Mouse (Mus musculus): Measurements from ENCODE around the gene Ube2c. TPM values are rescaled to one million over a fixed set of nuclear protein-coding genes. Genes with fewer than 3 reads are reported as not detected.

Gene Ube2c
- total RNA-seq (2015; ENCODE audit: low replicate concordance) (268 and 318 TPM in 2 replicates), total RNA-seq (2017; ENCODE audit: low replicate concordance) (123 and 215 TPM in 2 replicates)

DNA sequence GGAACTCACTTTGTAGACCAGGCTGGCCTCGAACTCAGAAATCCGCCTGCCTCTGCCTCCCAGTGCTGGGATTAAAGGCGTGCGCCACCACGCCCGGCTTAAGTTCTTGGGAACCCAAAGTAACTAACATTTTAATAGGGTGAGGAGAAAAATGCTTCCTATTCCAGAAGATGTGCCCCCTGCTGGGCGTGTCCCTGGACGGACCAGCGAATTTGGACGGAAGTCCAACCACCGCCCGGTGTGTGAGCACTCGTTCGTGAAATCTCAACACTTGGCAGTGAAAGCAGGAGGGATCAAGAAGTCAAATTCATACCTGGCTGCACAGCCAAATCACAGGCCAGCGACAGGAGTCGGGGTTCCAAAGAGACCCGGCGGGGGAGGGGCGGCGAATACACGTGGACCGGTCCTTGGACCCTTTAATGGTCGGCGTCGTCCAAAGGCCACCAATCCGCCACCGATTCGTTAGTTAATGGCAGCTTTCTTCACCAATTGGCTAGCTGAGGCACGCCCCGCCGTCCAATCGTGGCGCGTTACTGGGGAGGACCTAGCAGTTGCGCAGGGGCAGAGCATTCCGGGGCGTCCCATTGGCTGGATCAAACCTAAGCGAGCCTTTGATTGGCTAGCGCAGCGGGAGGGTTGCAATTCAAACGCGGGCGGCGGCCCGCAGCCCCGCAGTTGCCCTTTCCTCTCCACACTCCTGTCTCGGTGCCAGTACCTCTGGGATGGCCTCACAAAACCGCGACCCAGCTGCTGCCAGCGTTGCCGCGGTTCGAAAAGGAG, at the start of gene Ube2c:
Gene Ube2c, plus strand, starts transcription at position 641 of the 780 bp plus-strand sequence.
- ATAC-seq (replicated peaks; ENCODE audit: low FRiP score, poor library complexity, severe bottlenecking), result peak; percentile 86

DNA sequence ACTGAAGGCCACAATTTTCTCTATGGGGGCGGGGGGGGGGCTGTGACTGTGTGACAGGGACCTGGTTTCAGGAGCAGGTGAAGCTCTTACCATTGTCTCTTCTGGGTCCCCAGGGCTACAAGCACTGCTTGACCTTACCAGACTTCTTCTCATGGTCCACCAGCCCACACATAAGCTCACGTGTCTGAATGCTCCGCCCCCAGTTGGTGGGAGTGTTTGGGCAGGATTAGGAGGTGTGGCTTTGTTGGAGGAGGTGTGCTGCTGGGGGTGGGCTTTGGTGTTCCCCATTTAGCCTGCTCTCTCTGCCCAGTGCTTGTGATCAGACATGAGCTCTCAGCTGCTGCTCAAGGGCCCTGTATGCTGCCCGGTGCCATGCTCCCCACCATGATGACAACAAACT, 46.4 kb upstream of the Ube2c start:
- ATAC-seq (replicated peaks; ENCODE audit: low FRiP score, poor library complexity, severe bottlenecking), result no peak

DNA sequence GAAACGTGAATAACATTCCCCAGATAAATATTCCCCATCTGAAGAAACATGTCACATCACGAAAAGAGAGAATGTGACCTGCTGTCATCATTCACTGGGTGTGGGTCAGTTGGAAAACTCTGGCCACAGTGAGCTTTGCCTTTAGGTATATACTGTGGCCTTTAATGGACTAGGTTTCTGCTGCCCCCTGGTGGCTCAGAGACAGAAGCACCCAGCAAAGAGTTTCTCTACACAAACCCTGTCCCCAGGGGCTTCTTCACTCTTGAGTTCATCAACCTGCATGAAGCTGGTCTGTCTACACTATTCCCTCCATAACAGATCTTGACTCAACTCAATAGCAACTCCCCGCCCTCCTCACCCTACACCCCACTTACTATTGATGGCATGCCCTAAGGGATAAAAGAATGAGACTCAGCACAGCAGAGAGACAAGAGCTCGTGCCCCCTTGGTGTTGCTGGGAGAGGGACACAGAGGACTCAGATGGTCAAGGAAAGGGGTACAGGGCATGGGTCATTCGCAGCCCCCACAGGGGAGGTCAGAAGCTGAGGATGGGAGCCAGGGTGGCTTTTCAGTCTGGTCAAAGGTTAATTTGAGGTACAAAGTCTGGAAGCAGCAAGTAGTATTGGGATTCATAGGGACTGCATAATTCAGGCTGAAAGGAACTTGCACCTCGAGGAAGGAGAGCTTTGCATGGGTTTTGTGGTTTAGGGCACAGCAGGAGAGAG, 43.6 kb upstream of the Ube2c start:
- peak; percentile 92 for ATAC-seq (replicated peaks; ENCODE audit: low FRiP score, poor library complexity, severe bottlenecking)

DNA sequence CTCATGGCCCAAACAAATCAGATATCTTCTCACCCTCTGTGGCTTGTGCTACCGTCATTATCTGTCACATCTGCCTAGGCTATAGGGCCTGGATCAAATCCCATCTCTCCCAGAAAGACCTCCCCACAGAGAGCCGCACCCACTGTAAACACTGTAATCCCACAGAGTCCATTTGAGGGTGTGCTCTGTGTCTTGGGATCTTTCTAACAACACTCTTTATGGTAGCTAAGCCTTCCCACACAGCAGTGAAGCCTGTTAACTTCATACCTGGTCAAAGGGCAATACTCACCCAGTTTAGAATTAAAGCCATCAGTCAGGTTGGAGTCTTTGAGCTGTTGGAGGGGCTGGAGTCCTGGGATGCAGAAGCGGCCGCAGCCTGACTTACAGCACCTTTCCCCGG, 38.0 kb upstream of the Ube2c start:
- ATAC-seq (replicated peaks; ENCODE audit: low FRiP score, poor library complexity, severe bottlenecking), result no peak

DNA sequence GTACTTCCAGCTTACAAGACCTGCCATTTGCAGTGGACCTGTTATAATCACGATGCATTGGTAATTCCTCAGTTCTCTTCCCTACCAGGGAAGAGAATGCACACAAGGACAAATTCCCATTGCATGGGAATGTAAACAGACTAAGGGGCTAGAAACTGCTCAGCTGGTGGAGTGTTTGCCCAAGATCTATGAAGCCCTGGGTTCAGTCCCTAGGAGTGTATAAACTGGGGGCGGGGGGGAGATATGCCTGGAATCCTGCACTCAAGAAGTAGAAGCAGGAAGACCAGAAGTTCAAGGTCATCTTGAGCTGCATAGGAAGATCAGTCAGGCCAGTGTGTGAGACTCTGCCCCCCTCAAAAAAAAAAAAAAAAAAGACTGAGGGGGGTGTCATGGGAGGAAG, 36.4 kb upstream of the Ube2c start:
- ATAC-seq (replicated peaks; ENCODE audit: low FRiP score, poor library complexity, severe bottlenecking), result no peak

DNA sequence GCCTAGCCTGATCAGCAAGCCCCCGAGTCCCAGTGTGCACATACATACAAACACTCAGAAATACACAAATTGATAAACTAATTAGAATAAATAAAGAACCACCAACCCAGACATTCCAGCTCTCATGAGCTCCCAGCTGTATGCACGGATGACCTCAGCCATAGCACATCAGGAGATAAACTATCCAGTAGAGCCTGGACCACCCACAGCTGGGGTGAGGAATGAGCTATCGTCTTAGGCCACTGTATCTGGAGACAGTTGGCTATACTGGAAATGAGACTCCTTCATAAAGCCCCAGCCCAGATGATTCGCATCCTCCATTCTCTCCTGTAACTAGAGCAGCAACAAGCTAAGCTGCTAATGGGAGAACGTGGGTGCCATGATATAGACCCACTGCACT, 34.9 kb upstream of the Ube2c start:
- ATAC-seq (replicated peaks; ENCODE audit: low FRiP score, poor library complexity, severe bottlenecking), result no peak

DNA sequence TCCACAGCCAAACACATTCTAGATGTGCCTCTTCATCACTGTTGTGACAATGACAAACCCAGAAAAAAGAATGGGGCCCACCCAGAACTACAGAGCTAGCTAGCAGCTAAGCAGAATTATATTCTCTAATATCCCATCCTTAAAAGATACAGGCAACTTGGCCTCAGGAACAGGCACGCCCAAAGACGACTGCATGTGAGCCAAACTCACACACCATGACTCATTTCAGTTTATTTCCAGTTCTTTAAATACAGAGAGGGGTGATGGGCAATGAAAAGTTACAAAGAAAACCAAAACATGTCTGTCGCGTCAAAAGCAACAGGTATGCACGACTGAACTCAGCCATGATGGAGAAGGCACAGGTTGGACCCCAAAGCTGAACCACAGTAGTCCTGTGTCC, 34.3 kb upstream of the Ube2c start:
- no peak for ATAC-seq (replicated peaks; ENCODE audit: low FRiP score, poor library complexity, severe bottlenecking)

DNA sequence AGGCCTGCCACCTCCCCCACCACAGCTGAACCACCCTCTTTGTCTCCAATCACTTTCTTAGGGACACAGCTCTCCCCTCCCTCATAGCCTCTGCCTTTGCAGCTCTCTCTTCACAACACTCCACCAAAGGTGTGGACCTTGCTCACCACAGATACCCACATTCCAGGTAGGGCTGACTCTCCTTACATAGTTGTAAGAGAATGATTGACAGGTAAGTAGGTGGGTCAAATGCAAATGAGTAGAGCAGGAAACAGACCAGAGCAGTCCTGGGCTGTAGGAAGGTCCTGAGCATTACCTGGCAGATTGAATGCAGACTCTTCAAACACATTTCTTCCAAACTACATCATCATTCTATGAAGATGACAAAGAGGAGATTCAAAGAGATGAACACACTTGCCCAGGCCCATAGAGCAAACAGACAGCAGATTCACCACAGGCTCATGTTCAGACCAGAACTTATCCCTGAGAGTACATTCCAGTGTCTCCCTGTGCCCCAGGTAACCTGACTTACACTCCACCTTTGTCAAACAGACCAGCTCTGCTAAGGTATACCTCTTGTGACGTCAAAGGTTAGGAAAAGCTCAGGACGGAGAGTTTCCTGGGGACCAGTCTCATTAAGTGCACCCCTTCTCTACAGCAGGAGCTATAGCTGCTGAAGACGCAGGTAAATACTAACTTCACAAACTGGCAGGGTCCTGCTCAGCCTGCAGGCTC, 32.2 kb upstream of the Ube2c start:
- ATAC-seq (replicated peaks; ENCODE audit: low FRiP score, poor library complexity, severe bottlenecking), result no peak

DNA sequence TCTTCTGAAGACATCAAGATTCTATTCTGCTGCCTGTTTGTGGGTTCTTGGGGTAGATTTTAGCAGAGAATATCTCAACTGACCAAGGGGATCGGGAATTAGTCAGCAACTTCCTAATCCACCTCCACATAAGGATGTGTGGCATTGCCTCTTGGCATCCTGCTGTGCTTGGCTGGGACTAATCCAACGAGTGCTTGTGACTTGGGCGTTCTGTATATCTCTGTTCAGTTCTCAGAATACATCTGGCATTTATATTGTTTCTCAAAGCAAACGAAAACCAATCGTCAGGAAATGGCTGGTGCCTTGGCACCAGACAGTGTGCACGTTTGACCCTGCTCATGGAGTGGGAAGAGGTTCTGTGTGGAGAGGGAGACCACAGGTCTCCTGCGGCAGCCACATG, 29.8 kb upstream of the Ube2c start:
- no peak for ATAC-seq (replicated peaks; ENCODE audit: low FRiP score, poor library complexity, severe bottlenecking)

DNA sequence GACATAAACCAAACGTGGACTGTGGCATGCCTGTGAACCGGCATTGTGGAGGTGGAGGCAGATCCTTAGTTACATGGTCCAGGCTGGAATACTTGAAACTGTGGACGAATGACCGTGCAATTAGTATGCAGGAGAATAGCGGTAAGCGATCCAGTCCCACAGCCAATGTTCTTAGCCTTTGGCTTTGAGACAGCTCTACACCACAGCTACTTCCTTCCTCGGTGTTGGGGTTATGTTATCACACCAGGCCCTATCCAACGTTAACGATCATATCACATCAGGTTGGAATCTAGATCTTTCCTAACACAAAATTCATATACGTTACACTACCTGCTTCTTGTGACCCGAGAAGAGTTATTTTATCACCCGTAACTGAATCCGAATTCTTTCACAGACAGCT, 24.7 kb upstream of the Ube2c start:
- no peak for ATAC-seq (replicated peaks; ENCODE audit: low FRiP score, poor library complexity, severe bottlenecking)

DNA sequence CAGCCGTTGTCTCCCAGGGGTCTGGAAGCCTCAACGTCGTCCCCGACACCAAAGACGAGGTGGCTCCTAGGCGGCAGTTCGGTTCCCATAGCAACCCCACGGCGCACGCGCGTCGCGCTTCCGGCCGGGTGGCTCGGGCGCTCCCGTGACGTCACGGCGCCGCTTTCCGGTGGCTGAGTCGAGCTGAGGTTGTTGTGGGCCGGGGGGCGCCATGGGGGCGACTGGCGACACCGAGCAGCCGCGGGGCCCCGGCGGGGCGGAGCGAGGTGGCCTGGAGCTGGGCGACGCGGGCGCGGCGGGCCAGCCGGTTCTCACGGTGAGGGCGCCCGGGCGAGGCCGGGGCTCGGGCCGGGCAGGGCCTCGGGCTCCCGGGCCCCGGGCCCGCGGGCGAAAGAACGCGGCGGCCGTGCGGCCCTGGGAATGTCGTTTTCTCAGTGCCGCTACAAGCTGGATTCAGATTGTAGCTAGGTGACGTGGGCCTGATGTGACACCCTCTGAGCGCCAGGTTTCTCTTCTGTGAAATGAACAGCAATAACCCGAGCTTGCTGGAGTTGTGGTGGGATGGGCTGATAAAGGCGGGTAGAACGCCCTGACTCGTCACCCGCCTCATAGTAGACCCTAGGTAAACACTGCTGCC, 23.7 kb upstream of the Ube2c start, which contains the start of the genes Wfdc3 and Dnttip1:
Gene Wfdc3, minus strand, starts transcription at position 89 of the 637 bp plus-strand sequence.
Gene Dnttip1, plus strand, starts transcription at position 141 of the 637 bp plus-strand sequence.
- ATAC-seq (replicated peaks; ENCODE audit: low FRiP score, poor library complexity, severe bottlenecking), result peak; percentile 76

DNA sequence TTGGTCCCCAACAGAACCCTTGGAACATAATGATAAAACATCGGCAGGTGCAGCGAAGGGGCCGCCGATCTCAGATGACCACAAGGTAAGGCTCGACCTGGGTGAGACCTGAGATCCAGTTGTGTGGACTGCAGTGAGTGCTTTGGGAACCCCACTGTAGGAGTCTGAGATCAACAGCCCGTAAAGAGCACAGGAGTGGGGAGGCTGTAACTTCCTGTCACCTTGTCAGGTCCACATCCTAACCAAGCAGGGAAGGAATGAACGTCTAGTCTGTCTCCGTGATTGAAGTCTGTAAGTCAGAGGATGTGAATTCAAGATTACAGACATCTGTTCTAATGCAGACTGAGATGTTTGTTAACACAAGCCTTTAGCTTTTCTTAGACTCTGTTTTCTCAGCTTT, 23.0 kb upstream of the Ube2c start:
- ATAC-seq (replicated peaks; ENCODE audit: low FRiP score, poor library complexity, severe bottlenecking), result peak; percentile 51

DNA sequence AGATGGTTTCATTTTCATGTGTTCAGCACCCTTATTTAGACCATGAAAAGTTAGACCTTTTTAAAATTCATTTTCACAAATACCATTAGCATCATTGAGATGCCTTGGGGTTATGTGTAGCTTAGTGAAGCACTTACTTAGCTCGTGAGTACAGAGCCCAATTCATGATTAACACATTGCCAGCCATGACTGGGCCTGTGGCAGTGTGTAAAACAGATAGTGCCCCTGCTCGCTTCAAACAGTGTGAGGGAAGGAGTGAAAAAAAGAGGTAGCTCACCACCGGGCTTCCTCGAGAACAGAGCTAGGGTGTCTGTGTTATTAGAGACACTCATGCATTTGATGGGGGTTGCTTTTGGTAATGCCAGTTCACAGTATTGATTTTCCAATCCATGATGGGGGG, 21.5 kb upstream of the Ube2c start:
- peak; percentile 51 for ATAC-seq (replicated peaks; ENCODE audit: low FRiP score, poor library complexity, severe bottlenecking)

DNA sequence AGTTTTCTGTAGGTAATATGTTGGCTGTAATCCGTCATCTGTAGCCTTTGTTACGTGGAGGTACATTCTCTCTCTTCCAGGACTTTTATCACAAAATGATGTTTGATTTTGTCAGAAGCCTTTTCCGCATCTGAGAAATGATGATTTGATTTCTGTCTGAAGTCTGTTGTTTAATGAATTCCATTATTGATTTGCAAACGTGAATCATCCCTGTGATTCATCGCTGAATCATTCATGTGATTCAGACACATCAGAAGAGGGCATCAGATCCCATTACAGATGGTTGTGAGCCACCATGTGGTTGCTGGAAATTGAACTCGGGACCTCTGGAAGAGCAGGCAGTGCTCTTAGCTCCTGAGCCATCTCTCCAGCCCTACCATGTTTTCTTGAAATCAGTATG, 20.7 kb upstream of the Ube2c start:
- ATAC-seq (replicated peaks; ENCODE audit: low FRiP score, poor library complexity, severe bottlenecking), result no peak

DNA sequence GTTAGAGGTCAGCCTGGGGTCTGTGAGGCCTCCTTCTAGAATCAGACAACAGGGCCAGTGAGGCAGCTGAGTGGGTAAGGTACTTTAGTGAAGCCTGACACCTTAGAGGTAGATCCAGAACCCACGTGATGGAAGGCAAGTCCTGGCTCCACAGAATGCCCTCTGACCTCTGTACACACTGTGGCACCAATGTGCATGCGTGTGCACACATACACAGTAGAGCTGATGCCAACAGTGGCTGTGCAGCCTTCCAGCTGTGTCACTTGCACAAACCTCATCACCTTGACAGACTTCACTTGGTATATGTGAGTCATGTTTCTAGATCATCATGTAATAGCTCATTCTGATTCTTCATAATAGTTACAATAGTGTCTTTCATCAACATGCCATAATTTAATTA, 17.2 kb upstream of the Ube2c start:
- ATAC-seq (replicated peaks; ENCODE audit: low FRiP score, poor library complexity, severe bottlenecking), result no peak

DNA sequence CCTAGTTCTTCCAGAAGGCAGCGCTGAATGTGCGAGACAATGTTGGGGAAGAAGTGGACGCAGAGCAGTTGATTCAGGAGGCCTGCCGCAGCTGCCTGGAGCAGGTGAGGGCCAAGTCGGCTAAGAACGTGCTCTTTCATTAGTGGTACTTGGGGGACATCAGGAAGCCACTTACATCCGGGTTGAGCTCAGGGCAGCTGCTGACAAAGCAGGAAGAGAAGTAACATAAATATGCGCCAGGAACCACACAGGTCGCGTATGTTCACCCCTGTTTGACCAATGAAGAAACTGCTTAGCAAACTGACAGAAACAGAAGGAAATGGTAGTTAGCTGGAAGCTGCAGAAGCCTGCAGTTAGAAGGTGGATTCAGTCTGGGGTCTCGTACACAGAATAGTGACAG, 15.6 kb upstream of the Ube2c start:
- ATAC-seq (replicated peaks; ENCODE audit: low FRiP score, poor library complexity, severe bottlenecking), result no peak

DNA sequence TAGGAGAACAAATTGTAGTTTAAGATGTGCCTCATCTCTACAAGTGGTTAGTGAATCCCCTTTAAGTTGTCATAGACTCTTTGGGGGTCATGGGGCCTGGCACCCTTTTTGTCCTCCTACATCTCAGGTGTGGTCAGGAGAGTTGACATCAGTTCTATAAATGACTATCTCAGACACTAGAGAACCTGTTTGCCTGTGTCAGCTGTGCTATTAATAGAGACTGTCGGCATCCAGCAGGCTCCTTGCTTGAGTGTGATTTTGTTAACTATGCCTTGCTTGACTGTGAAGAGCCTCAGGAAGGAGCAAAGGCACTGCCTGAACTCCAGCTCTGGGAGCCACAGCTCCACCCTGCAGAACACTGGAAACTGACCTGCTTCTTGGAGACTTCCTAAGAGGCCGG, 14.9 kb upstream of the Ube2c start:
- no peak for ATAC-seq (replicated peaks; ENCODE audit: low FRiP score, poor library complexity, severe bottlenecking)

DNA sequence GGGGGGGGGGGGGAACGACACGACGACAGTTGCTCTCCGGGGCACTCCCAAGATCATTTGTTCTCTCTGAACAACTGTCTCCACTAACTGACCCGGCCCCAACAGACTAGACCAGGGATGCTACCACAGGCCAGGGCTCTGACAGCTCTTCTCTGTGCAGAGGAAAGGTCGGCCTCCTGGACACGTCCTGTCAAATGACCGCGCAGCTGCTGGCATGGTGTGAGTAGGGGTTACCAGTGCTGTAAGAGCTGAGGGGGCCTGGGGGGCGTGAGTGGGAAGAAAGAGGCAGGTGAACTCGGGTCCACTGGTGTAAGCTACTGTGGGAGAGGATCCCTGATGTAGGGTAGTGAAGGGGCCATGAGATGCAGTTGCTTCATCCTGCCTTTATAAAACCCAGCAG, 11.9 kb upstream of the Ube2c start:
- no peak for ATAC-seq (replicated peaks; ENCODE audit: low FRiP score, poor library complexity, severe bottlenecking)

DNA sequence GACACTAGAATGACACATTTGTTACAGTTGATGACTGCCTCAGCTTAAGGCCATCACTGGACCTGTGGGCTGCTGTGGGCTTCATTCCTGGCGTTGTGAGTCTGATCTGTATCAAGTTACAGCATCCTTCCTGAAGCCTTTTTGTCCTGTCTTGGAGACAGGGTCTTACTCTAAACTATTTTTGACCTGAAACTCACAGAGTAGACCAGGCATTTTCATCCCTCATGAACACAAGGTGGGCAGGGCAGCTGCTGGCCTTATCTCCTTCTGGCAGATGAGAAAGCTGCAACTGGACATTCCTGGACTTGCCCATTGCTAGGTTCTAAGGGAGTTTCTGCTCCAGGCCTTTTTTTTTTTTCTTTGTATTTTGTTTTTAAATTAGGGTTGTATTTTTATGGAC, 11.0 kb upstream of the Ube2c start:
- peak; percentile 58 for ATAC-seq (replicated peaks; ENCODE audit: low FRiP score, poor library complexity, severe bottlenecking)

All from erythroblast, adult 5-6 weeks (primary cell).